Mouse (Mus musculus): ENCODE data around the gene Shisal1. TPM values are rescaled to one million over a fixed set of nuclear protein-coding genes. Genes with fewer than 3 reads are reported as not detected.

The Shisal1 gene
- 1.3 TPM for polyA plus RNA-seq (2014; fragmentation: Illumina TruSeq; extraction: RNeasy Lipid Tissue Mini Kit (QIAGEN cat#74804); ENCODE audit: low replicate concordance)

DNA sequence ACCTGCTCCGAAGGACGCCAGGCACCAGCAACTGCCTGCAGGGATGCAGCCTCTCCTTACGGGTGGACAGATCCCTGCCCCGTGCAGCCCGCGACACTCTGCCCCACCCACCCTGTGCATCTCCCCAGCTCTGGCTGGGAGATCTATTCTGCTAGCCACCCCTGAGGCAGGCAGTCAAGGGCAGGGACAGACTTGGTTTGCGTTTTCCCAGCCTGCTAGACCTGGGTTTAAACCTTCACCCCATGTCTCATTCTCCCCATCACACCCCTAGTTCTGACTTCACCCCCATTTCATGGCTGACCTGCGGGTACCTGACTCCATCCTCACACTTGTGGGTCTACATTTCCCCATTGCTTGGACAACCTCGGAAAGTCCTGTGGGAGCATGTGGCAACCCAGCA lies at the start of gene Shisal1:
TSS of gene Shisal1 (minus strand) at position 101 of the 400 bp plus-strand sequence.

Other genes starting within 250 kb of the Shisal1 start
- gene Parvb, start 215.1 kb downstream of the Shisal1 start, polyA plus RNA-seq (2014; fragmentation: Illumina TruSeq; extraction: RNeasy Lipid Tissue Mini Kit (QIAGEN cat#74804); ENCODE audit: low replicate concordance) = 0.63 TPM
- not detected for gene Parvg, start 123.1 kb downstream of the Shisal1 start, polyA plus RNA-seq (2014; fragmentation: Illumina TruSeq; extraction: RNeasy Lipid Tissue Mini Kit (QIAGEN cat#74804); ENCODE audit: low replicate concordance)
- gene Rtl6, start 110.7 kb upstream of the Shisal1 start, polyA plus RNA-seq (2014; fragmentation: Illumina TruSeq; extraction: RNeasy Lipid Tissue Mini Kit (QIAGEN cat#74804); ENCODE audit: low replicate concordance) = 0.07 TPM
- gene Prr5, start 222.5 kb upstream of the Shisal1 start, polyA plus RNA-seq (2014; fragmentation: Illumina TruSeq; extraction: RNeasy Lipid Tissue Mini Kit (QIAGEN cat#74804); ENCODE audit: low replicate concordance) = 0.33 TPM